Mouse (Mus musculus): ENCODE data around the gene Wdr43.

- TF ChIP-seq POLR2A (IDR thresholded peaks at IDR 0.05; ENCODE audit: low read depth, low read length): no peak
- no peak for TF ChIP-seq CTCF (conservative IDR thresholded peaks at IDR 0.05; ENCODE audit: insufficient read depth, insufficient read length, low read depth, low read length)
These were observed 34.3 kb downstream of the Wdr43 start for GRCm38 (mm10) chr17:71650011-71650410.
